ENCODE assay signal across 1 mouse cellular context in the genomic region with DNA sequence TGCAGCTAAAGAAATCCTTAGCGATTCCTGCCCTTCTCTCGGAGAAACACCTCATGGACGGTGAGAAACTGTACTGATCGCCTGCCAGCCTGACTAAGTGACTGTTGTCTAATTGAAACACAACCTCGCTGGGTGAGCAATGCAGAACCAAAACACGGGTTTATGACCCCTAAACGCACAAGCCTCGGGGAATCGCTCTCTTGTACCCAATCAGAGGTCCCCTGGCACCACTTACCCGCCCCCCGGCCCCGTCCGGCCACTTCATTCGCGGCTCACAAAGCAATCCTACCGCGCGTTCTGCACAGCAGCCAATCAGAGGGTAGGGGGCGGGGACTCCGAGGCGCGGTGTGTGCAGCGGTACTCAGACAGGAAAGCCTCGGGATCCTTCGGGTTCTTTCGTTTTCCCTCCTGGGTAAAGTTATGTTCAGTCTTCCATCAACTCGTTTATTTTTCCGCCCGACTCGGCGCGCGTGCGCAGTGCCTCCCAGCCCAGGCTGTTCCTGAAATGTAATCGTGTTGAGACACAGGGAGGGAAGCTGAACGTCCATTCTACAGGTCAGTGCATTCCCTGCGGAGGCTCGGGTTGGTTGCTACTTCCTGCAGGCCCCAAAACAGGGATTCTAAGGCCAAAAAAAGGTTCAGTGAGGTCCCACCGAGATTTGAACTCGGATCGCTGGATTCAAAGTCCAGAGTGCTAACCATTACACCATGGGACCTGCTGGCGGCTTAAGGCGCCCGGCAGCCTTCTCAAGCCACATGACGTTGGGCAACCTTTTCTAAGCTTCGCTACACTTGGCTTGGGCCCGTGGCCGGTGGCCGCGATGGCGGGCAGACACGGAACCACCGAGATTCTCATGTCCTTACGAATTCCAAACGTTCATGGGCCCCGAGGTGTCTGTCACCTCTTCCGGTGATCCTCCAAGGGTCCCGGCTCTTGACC.
TF ChIP-seq lines count a peak whose summit lies in the region.

No protein-coding gene starts in this region.

TF ChIP-seq in MEL, 35 proteins besides CTCF, POLR2A, EP300 and RAD21:
- TF ChIP-seq POLR2AphosphoS2 (IDR thresholded peaks at IDR 0.05; ENCODE audit: low read length): peak; percentile 91
- TF ChIP-seq KAT2A (conservative IDR thresholded peaks at IDR 0.05; ENCODE audit: low read depth, low read length): no peak; the same call in 1 of the 2 replicates
- peak; percentile 85 for TF ChIP-seq MXI1 (IDR thresholded peaks at IDR 0.05; ENCODE audit: low read depth, low read length)
- peak; percentile 88 for TF ChIP-seq MAX (IDR thresholded peaks at IDR 0.05; ENCODE audit: low read length)
- TF ChIP-seq BHLHE40 (IDR thresholded peaks at IDR 0.05; ENCODE audit: borderline replicate concordance, low read depth, low read length): no peak
- no peak for TF ChIP-seq UBTF (IDR thresholded peaks at IDR 0.05; ENCODE audit: borderline replicate concordance, insufficient read depth, low read depth, low read length)
- peak; percentile 44; the same call in 1 of the 2 replicates for TF ChIP-seq HCFC1 (IDR thresholded peaks at IDR 0.05; ENCODE audit: low read depth, low read length)
- TF ChIP-seq MYB (IDR thresholded peaks at IDR 0.05; ENCODE audit: low read depth, low read length): no peak
- TF ChIP-seq ZKSCAN1 (IDR thresholded peaks at IDR 0.05; ENCODE audit: low read depth, low read length): no peak
- TF ChIP-seq ETS1 (IDR thresholded peaks at IDR 0.05; ENCODE audit: low read depth, low read length): 0 out of 2 replicates have a peak, but pooled peaks have one; percentile 4
- TF ChIP-seq TAL1 (IDR thresholded peaks at IDR 0.05; ENCODE audit: low read length): no peak
- TF ChIP-seq CHD1 (IDR thresholded peaks at IDR 0.05; ENCODE audit: low read depth, low read length): no peak; the same call in 1 of the 2 replicates
- no peak for TF ChIP-seq USF1 (IDR thresholded peaks at IDR 0.05; ENCODE audit: low read depth, low read length)
- peak; percentile 77 for TF ChIP-seq NELFE (IDR thresholded peaks at IDR 0.05; ENCODE audit: low read depth, low read length)
- no peak for TF ChIP-seq MAZ (IDR thresholded peaks at IDR 0.05; ENCODE audit: low read depth, low read length)
- TF ChIP-seq MEF2A (IDR thresholded peaks at IDR 0.05; ENCODE audit: extremely low read depth, insufficient replicate concordance, low read depth, low read length, poor library complexity, severe bottlenecking): no peak
- TF ChIP-seq SIN3A (IDR thresholded peaks at IDR 0.05; ENCODE audit: low read length): peak; percentile 88
- peak; percentile 41; the same call in 1 of the 2 replicates for TF ChIP-seq ELF1 (IDR thresholded peaks at IDR 0.05; ENCODE audit: low read depth, low read length)
- peak; percentile 56; the same call in 1 of the 2 replicates for TF ChIP-seq CHD2 (IDR thresholded peaks at IDR 0.05; ENCODE audit: low read length)
- no peak for TF ChIP-seq JUND (IDR thresholded peaks at IDR 0.05; ENCODE audit: low read depth, low read length)
- TF ChIP-seq TCF12 (IDR thresholded peaks at IDR 0.05; ENCODE audit: low read depth, low read length): no peak; the same call in none of the 2 replicates
- TF ChIP-seq POLR2AphosphoS5 (IDR thresholded peaks at IDR 0.05; ENCODE audit: borderline replicate concordance, low read depth, low read length): no peak
- peak; percentile 99 for TF ChIP-seq TBP (IDR thresholded peaks at IDR 0.05; ENCODE audit: low read depth, low read length)
- TF ChIP-seq RCOR1 (IDR thresholded peaks at IDR 0.05; ENCODE audit: low read depth, low read length): no peak
- peak; percentile 94 for TF ChIP-seq NRF1 (IDR thresholded peaks at IDR 0.05; ENCODE audit: insufficient read depth, low read depth, low read length, poor library complexity, severe bottlenecking)
- TF ChIP-seq SMC3 (IDR thresholded peaks at IDR 0.05; ENCODE audit: low read depth, low read length): no peak
- TF ChIP-seq USF2 (IDR thresholded peaks at IDR 0.05; ENCODE audit: borderline replicate concordance in 1 of 2, insufficient read depth in 1 of 2, low read depth in 1 of 2, low read length in 2 of 2): no peak
- TF ChIP-seq MAFK (IDR thresholded peaks at IDR 0.05; ENCODE audit: borderline replicate concordance, low read depth, low read length): peak; percentile 96
- no peak for TF ChIP-seq GATA1 (IDR thresholded peaks at IDR 0.05; ENCODE audit: low read depth, low read length)
- no peak for TF ChIP-seq GABPA (IDR thresholded peaks at IDR 0.05; ENCODE audit: low read depth, low read length)
- peak; percentile 38; the same call in 1 of the 2 replicates for TF ChIP-seq E2F4 (IDR thresholded peaks at IDR 0.05; ENCODE audit: borderline replicate concordance, low read depth, low read length)
- no peak for TF ChIP-seq ZNF384 (IDR thresholded peaks at IDR 0.05; ENCODE audit: low read depth, low read length)
- peak; percentile 60 for TF ChIP-seq ZMIZ1 (IDR thresholded peaks at IDR 0.05; ENCODE audit: low read depth, low read length)
- no peak for TF ChIP-seq ZC3H11A (IDR thresholded peaks at IDR 0.05; ENCODE audit: low read depth, low read length)
